Mouse (Mus musculus) frontal cortex, adult (tissue): Measurements from ENCODE around the gene Gm20388.

Experiments
- ATAC-seq: cut with Nextera tagmentation; 2 replicates; pipeline ENCODE4 v1.9.2; 2017; ENCODE audit warnings: mild to moderate bottlenecking, moderate library complexity, mixed read lengths; ENCODE audit not compliant: low TSS enrichment

Gm20388 gene

DNA sequence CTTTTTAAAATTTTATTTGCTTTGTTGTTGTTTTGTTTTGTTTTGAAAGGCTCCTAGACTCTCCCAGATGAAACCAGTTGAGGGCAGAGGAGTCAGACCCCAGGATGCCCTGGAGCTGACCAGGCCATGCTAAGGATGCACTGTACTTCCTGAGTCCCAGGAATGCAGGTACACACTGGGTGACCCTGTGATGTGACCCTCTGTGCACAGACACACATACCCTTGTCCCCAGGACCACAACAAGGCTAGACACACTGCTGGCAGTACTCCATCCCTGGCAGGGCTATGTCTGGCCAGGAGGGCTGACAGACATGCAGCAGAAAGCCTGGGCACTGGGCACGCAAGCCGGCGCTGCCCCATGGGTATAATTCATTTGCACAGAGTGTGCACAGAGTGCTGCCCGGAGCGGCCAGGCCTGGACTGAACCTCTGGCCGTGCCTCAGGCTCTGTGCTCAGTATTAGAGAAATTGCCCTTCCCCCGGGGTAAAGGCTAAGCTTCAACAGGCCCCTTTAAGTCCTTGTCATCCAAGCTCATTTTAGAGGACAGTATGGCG, 2856.1 kb downstream of the Gm20388 start:
- no peak for ATAC-seq

DNA sequence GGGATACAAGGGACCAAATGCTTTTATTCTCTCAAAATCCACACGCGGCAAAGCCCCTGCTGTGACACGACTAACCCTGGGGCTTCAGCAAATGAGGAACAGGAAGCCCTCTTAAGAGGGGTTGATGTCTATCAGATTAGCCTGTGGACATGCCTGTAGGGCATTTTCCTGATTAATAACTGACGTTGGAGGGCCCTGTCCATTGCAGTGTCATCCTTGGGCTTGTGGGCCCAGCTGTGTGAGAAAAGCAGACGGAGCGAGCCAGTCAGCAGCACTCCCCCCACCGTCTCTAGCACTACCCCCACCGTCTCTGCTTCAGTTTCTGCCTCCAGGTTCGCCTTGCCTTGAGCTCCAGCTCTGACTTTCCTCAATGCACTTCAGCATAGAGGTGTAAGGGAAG, 2856.6 kb downstream of the Gm20388 start:
- no peak for ATAC-seq

DNA sequence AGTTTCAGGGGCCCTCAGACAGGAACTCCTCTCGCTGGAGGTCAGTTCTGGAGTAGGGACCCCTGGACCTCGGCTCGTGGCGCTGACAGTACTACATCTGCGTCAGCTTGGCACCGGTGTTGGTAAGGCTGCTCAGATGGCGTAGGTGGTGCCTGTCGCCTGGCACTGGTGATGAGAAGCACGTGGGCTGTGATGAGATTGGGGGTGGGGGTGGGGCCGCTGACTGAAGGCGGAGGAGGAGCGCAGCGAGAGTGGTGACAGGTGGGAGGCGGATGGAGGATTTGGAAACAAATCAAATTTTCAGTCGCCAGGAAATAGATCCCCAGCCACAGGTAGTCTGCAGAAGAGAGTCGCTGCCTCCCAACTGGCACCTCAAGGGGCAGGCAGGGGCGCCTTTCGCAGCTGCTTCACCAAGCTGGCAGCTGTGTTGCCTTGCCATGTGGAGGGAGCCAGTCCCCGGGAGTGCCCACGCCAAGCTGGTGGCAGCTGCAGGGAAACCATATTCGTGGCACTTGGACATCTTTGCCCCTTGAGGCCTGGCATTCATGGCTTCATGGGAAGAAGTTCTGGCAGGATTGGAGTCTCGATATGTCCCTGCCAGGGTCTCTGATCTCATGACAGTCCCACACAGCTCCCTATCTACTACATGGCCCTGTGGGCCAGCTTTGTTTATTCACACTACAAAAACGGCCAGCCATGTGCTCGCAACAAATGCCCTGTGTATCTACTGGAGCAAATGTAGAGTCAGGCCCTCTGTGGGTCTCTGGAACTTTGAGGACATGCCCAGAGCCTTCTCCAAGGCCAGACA, 2858.8 kb downstream of the Gm20388 start:
- ATAC-seq = peak; percentile 79

DNA sequence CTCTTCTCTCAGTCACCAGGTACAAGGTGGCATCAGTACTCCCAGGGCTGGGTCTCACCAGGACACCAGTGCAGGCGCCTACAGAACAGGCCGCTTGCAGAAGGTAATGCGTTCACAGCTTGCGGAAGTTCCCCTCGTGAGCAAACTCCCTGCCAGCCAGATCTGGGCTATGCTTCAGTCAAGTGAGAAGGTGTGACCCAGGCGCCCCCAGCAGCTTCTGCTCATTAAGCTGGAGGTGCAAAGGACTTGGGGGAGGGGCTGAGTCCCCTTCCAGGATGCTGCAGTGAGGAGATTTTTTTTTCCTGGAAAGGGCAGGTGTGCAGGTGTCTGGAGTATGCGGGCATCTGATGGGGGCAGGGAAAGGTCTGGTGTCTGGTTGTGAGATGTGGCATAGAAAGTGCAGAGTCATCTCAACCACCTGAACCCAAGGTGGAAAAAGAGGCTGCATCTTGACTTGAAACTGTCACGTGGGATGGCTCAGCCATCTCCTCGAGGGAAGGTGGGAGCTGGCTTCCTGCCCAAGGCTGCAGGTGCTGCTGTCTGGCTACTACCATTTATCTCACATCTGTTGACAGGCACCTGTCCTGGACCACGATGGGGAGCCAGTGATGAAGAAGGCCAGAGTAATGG, 2861.9 kb downstream of the Gm20388 start:
- ATAC-seq = no peak

DNA sequence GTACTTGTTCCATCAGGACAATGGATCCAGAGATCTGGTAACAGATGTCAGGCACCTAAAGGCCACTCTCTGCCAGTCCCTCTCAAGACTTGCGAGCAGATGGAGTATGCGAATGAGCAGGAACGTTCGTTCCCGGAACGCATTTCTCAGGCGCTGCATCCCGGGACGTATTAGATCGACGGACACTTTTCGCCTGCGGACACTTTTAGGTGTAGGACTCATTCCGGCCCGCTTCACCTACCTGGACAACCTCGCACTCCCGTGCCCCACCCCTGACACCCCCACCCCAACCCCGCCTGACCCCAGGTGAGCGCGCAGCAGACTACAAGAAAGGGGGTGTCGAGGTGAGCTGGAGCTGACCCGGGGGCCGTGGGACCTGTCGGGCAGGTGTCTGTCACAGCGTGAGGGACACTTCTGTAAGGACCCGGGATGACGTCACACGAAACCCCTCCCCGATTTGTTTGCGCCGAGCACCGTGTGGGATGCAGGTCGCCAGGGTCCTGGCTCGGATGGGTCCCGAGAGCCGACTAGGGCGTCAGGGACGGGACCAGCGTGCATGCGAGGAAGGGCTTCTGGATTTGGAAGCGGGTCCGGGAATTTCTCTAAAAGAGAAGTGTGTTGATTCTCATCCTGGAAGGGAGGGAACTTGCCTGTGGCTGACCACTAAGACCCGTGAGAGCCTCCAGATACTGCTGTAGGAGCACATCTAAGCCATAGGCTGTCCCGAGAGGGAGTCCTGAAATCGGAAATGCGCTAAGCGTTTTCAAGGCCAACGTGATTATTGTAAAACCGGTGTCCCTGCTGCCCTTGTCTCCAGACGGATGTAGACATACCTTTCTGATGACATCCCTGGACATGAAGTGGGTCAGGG, 2864.9 kb downstream of the Gm20388 start, which contains the start of gene Acsf3:
Gene Acsf3, plus strand, starts transcription at position 202 of the 871 bp plus-strand sequence.
- ATAC-seq = peak; percentile 44; the same call in 1 of the 2 replicates

DNA sequence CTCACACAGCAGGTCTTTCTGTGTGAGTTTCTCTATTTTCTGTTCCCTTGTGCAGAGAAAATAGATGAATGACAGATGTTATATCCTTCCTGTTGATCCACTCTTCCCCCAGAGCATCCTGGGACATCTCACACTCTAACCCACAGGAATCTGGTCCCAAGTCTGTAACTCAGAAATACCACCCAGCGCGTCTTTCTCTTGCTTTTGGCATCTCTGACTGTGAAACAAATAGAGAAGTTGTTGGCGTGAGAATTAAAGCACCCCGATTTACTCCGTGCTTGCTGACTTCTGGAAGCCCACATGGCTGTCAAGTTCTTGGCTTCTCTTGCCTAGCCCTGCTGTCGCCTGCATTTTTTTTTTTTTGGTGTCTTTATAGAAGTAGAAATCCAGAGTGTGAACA, 2867.1 kb downstream of the Gm20388 start:
- ATAC-seq = no peak

DNA sequence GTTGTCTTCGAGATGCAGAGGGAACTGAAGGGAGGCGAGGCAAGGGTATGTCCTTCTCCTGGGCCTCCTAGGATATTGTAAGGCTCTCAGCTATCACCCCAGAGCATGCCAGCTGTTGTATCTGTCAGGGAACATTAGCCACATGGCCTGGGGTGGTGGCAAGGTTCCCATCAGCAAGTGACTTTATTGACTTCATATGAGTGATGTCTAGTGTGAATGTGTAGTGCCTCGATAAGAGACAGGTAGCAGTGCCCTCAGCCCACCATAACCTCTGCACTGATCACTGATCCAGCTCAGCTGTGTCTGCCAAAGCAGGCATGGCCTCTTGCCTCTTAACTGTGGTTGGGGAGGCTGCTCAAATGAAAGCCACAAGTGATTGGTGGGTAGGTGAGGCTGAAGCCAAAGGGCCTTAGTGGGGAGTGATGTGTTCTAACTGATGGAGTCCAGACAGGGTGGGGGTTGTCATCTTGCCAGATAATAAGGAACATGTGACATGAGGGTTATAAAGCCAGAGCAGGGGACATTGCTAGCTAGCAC, 2868.1 kb downstream of the Gm20388 start:
- no peak for ATAC-seq

DNA sequence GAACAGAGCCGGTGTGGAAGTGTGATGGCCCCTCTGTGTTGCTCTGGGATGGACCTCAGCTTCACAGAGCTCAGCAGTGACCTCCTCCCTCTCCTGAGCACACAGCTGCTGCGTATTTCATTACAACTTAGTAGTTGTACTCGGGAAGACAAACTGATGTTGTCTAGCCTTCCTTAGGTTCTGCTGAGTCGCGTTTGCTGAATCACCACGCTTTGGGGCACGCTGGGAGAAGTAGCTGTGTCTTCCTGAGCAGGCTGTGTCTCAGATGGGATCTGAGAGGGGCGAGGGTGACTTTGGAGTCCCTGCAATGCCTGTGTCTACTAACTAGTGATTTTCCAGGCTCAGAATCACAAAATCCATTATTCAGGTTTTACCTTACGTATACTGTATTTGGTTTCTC, 2868.6 kb downstream of the Gm20388 start:
- no peak for ATAC-seq

DNA sequence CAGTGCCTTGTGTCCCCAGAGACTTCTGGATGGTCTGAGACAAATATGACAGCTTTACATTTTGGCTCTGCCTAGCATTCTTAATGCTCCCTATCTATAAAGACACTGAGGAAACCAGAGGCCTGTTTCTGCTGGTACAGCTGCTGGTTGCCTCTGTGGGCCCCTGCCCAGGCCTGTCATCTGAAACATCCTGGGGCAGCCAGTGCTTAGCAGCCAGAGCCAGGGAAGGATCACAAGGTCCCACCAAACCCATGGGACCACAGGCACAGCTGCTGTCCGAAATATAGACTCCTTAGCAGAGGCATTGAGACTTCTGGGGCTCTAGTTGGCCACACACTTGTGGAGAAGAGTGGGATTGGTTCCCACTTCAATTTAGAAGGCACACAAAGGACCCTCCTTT, 2874.1 kb downstream of the Gm20388 start:
- ATAC-seq = no peak

DNA sequence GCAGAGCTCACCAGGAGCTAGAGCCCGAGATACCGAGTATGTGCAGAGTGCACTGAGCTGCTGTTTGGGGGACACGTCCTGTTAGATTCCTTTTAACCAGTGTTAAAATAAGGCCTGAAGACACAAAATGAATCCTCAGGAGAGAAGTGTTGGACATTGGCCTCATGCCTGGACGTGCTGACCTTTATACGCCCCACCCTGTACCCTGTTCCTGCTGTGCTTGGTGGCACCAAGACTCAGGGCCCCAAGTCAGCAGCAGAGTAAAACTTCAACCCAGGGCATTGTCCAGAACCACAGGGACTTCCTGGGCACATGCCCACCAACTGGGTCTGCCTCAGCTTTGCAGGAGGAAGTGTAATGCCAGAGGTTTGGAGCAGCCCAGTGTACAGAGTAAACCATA, 2879.2 kb downstream of the Gm20388 start:
- ATAC-seq = no peak

DNA sequence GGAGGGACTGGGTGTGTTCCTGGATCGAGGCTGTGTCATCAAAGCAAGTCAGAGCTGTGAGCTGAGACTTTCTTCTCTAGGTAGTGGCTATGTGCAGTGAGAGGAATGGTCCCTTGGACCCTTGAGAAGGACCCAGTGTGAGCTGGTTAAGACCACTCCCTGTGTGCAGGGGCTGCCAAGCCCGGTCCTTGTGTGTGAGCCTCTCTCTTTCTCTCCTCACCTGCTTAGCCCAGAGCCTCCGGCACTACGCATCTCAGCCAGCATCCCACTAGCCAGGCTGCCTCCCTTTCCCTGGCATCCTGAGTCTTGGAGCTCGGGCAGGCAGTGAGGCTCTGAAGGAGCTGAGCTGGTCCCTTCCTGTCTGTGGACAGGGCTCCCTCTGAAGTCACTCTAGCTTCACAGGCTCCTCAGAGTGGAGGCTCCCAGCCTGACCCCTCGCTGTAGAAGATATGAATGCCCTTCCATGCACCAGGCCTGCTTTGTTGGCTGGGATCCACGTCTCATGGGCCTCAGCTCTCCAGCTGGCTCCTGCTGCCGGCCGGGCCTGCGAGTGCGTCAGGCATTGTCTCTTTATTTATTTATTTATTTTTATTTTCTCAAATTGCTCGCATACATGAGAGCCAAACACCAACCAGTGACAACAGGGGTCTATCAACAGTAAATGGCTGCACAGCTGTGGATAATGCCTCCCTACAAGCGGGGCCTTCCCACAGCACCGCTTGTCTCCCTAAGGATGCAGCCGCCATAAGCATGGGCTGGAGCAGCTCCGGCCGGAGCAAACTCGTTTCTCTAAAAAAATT, 2882.9 kb downstream of the Gm20388 start:
- no peak; the same call in 1 of the 2 replicates for ATAC-seq

DNA sequence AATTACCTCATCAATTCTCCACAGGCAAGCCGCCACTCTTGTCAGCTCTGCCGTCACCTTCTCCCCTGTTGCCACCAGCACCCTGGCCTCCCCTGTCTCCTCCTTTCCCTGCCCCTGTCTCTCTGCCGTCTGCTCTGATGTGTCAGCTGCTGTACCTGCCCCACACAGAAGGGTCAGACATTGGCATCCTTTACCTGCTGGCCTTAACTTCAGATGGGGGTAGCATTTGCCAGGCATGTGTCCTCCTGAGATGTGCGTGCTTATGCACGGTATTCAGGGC, 2883.5 kb downstream of the Gm20388 start:
- no peak; the same call in 1 of the 2 replicates for ATAC-seq

DNA sequence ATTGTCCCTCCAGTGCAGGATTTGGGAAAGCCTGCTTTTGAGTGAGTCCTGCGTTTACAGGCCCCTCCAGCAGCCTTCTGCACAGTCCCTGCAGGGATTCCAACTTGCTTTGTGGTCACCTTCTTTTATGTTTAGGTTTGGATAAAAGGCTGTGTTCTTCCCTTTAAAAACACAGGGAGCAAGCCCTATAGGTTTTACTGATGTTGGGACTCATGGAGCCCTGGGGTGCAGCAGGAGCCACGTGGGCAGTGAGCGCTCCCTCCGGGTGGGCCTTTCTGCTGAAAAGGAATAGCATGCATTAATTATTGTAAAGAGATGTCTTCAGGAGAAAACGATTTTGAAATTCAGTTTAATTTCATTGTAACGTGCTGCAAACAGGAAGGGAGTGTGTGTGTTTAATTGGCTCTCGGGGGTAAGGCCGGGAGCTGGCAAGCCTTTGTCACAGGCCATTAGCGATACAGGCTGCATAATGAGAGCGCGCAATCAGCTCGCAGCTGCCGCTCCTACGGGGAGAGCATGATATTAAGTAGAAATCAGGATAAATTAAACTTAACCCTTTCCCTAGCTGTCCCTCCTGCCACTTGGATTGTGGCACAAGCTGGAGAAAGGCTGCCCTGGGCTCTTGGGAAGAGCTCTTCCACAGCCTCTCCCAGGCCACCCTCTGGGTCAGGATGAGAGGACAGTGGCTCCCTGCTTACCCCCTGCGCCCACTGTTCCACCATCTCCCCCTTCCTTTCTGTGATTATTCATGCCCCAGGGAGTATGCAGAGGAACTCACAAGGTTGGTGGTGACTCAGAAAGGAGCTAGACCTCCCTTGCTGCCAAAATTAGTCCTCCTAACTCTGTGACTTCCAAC, 2893.5 kb downstream of the Gm20388 start:
- ATAC-seq = no peak

DNA sequence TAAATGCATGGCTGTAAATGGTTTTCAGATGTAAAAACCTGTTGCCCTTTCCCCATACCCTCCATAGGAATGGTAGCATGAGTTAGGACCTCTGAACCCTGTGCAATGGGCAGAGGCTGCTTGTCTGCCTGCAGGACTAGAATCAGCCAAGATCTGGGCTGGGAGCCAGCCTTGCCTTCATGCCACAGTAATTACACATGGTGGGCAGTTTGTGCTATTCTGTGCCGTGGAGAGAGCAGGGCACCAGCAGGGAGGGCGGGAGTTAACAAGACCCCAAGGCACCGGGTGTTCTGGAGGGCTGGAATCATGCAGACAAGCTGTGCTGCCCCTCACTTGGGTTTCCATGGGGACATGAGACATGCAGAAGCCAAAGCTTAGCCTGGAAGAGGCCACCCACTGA, 2894.7 kb downstream of the Gm20388 start:
- peak; percentile 16; the same call in 1 of the 2 replicates for ATAC-seq

DNA sequence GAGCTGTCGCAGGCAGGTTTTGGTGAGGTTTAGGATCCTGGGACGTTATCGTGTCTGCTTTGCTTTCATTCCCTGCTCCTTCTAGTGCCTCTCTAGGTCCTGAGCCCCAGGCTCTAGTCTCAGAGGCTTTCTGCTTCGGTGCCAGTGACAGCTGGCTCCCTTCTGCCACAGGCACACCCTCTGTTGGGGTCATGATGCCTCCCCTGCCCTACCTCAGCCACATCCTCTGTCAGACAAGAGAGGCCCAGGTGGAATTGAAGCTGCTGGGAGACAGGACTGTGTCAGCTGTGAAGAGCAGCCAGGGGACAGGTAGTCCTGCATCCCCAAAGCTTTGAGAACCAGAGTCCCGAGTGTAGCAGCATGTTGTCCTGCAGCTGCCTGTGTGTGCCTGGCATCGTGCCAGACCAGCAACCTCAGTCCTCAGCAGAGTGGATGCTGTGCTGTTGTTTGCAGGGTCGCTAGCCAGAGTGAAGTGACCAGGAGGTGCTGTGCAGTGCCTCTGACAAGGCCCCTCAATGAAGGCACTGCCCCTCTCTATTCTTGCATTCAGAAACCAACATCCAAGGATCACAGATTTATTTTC, 2896.4 kb downstream of the Gm20388 start:
- no peak for ATAC-seq

DNA sequence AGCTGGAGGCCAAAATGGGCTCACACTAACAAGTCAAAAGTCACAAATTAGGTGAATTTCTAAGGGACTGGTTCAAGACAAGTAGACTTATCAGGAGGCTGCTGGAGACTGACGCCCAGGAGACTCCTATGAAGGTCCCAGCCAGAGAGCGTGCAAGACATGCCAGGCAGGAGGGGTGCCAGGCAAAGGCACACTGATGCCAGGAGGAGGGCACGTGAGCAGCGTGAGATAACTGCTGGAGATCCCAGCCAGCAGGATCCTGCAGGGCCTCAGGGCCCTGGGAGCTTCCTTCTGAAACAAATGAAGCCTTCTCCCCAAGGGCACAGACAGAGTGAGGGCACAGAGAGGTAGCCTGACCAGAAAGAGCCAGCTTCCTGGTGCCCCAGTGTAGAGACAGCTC, 2897.3 kb downstream of the Gm20388 start:
- ATAC-seq = no peak

DNA sequence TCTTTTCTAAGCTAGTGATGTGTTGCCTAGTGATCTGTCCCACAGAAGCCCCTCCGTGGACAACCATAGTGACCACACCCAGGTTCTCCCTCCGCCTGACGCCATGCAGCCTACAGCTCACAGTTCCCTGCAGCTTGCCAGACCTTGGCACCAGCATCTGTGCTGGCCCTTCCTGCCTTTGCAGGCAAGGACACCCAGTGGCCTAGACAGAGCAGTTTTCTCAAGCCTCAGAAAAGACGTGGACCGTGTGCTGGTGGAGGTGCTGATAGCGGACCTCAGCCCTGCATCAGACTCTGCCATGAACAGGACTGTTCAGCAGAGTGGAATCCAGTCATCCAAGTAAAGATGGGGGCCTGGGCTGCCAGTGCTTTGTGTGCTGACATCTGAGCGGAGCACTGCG, 2899.7 kb downstream of the Gm20388 start:
- ATAC-seq = no peak

DNA sequence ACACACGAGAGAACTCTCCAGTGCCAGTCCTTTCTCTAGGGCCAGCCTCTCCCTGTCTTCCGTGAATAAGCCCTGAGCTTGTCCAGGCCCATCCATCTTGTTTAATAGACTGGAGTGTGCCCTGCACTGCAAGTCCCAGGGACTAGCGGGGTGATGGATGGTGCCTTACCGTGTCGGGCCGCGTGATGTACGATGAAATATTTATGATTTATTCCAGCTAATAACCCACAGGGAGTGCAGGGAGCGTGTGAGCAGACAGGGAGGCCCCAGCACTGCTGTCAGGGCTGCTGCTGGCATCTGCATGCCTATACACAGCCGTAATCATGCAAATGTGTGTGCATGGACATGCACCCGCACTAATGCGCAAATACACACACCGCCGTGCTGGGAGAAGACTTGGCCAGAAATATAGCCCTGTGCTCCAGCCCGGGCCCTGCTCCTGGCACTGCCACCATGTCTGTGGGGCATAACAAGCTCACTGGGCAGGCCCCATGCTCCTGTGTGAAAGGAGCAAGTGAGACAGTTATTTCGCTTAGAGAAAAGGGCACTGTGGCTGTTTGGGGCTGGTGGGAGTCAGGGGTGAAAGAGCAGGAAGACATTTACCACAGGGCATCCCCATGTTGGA, 2901.3 kb downstream of the Gm20388 start:
- no peak for ATAC-seq

DNA sequence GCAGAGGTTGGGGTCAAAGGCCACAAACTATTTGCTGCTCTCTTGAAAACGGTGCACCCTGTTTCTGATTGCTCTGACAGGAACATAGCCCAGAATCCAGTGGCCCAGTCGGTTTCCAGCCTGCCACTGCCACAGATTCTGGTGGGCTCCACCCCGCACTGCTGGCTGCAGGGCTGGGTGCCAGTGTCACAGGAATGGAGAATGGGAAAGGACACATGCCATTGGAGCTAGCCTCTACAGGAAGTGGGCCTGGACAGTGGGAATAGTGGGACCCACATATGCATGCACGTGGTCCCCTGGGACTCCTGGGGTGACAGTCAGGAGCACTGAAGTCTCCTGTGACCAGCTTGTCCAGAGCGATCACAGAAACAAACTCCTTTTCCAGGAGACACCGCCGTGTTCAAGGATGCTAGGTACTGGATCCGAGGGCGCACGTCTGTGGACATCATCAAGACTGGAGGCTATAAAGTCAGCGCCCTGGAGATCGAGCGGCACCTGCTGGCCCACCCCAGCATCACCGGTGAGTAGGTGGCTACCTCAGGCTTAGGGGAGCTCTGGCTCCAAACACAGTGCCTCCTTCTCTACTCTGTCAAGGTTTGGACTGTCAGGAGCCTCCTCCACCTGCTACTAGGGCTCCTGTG, 2902.1 kb downstream of the Gm20388 start:
- ATAC-seq = no peak
